Comparison of ENCODE assay signal across 8 mouse cellular contexts in the genomic region with DNA sequence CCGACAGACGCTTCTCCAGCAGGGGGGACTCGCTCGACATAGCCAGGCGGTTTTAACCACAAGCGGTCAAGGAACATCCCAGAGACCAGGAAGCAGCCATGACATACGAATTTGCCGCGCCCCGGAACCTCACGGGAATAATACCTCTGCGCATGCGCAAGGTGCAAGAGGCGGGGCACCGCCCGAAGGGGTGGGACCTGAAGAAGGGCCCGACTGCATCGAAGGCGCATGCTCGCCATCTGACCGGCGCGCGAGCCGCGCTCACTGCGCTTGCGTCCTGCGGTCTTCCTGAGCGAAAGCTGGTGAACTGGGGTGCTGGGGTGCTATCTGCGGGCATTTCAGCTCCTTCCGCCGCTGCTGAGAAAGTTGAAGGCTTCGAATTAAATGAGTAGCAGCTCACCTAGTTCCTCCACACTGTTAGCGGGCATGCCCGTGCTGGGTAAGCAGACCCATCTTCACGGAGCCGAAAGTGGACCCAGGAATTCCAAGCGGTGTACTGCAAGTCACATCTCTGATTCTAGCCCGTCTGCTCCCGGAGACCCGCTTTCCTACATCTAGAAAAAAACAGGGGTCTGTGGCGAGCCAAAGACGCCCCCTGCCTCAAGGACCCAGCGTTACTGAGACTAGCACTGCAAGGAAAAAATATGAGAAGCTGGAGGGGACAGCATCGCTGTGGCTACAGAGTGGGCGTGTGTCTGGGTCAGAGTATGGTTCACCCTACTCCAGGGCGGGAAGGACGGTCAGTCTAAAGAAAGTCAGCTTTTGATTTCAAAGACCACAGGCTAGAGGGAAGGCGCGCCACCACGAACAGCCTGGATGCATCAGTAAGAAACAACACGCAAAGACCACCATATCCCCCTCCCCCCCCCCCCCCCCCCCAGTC. TPM values are rescaled to one million over a fixed set of nuclear protein-coding genes. Genes with fewer than 3 reads are reported as not detected.
DNase-seq lines count a peak whose midpoint lies in the region; ATAC-seq lines count a peak whose summit lies in the region.

A gene (minus strand): TSS at position 172 of the 883 bp plus-strand sequence.

- peak within 1 kb of the TSS; percentile 74 for H3K27ac ChIP-seq in brown adipose tissue, adult 24 weeks (replicated peaks; ENCODE audit: low read depth, low read length)
- H3K27ac ChIP-seq in heart, embryonic 13.5 days (replicated peaks) = peak within 1 kb of the TSS; percentile 49
- H3K27ac ChIP-seq in liver, embryonic 12.5 days = peak within 1 kb of the TSS; percentile 84
- 0 out of 2 replicates have a peak within 1 kb of the TSS, but pooled peaks have one; percentile 13 for H3K27ac ChIP-seq in stomach, embryonic 15.5 days

- ATAC-seq in heart, embryonic 13.5 days (ENCODE audit: extremely low read depth, insufficient number of reproducible peaks, low FRiP score, low TSS enrichment) = peak; percentile 93
- ATAC-seq in liver, embryonic 12.5 days = peak; percentile 93
- ATAC-seq in stomach, embryonic 15.5 days (ENCODE audit: insufficient read depth, low FRiP score, low read depth) = peak; percentile 95

- H3K9me3 ChIP-seq in heart, embryonic 13.5 days = peaks cover 6% of the 10 kb centered on the region; the same call in 1 of the 2 replicates
- H3K9me3 ChIP-seq in liver, embryonic 12.5 days (replicated peaks) = no peaks in the 10 kb centered on the region; the same call in 1 of the 2 replicates
- H3K9me3 ChIP-seq in stomach, embryonic 15.5 days = no peaks in the 10 kb centered on the region

- WGBS in heart, embryonic 13.5 days = 1% methylated on average over 52 of the region's 53 CpGs
- 1% methylated on average over 53 of the region's 53 CpGs for WGBS in liver, embryonic 12.5 days (ENCODE audit: insufficient replicate concordance)
- 1% methylated on average over 53 of the region's 53 CpGs for WGBS in stomach, embryonic 15.5 days

- H3K4me1 ChIP-seq in brown adipose tissue, adult 24 weeks (ENCODE audit: control insufficient read depth, insufficient read depth, insufficient read length, low read length) = no peaks in the 10 kb centered on the region
- peaks cover 15% of the 10 kb centered on the region for H3K4me1 ChIP-seq in heart, embryonic 13.5 days
- H3K4me1 ChIP-seq in liver, embryonic 12.5 days = peaks cover 42% of the 10 kb centered on the region
- H3K4me1 ChIP-seq in stomach, embryonic 15.5 days = peaks cover 7% of the 10 kb centered on the region; the same call in 1 of the 2 replicates

- peak; percentile 97 for DNase-seq in CD4-positive, CD25-positive, alpha-beta regulatory T cell, adult 2 months (ENCODE audit: low read depth, low spot score)
- peak; percentile 39 for DNase-seq in fat pad, adult 2 months (ENCODE audit: extremely low read depth, low read depth, low spot score)
- DNase-seq in kidney, postnatal 10 days = peak; percentile 97
- peak; percentile 91 to 93 for DNase-seq in natural killer cell, adult 2 months (ENCODE audit: low spot score in 2 of 2)

- peak within 1 kb of the TSS; percentile 91 for H3K9ac ChIP-seq in heart, embryonic 13.5 days
- peak within 1 kb of the TSS; percentile 93 for H3K9ac ChIP-seq in liver, embryonic 12.5 days
- H3K9ac ChIP-seq in stomach, embryonic 15.5 days = peak within 1 kb of the TSS; percentile 63

- peak within 1 kb of the TSS; percentile 97 for H3K4me2 ChIP-seq in heart, embryonic 13.5 days
- H3K4me2 ChIP-seq in liver, embryonic 12.5 days = peak within 1 kb of the TSS; percentile 94
- H3K4me2 ChIP-seq in stomach, embryonic 15.5 days = peak within 1 kb of the TSS; percentile 91

- peaks cover 28% of the 10 kb centered on the region for H3K36me3 ChIP-seq in heart, embryonic 13.5 days
- H3K36me3 ChIP-seq in liver, embryonic 12.5 days = peaks cover 31% of the 10 kb centered on the region
- no peaks in the 10 kb centered on the region for H3K36me3 ChIP-seq in stomach, embryonic 15.5 days

- peak within 1 kb of the TSS; percentile 77 for H3K4me3 ChIP-seq in brown adipose tissue, adult 24 weeks (ENCODE audit: insufficient read depth, low read depth, low read length)
- H3K4me3 ChIP-seq in heart, embryonic 13.5 days = peak within 1 kb of the TSS; percentile 92
- H3K4me3 ChIP-seq in liver, embryonic 12.5 days = peak within 1 kb of the TSS; percentile 95
- H3K4me3 ChIP-seq in stomach, embryonic 15.5 days (replicated peaks) = peak within 1 kb of the TSS; percentile 58

- no peaks in the 10 kb centered on the region for H3K27me3 ChIP-seq in heart, embryonic 13.5 days (replicated peaks)
- H3K27me3 ChIP-seq in liver, embryonic 12.5 days (replicated peaks) = no peaks in the 10 kb centered on the region
- H3K27me3 ChIP-seq in stomach, embryonic 15.5 days (replicated peaks) = no peaks in the 10 kb centered on the region

RNA-seq across cellular contexts. Expression of the gene that starts here (rescaled TPM):
- 3.1 and 4.1 TPM in 2 replicates for polyA plus RNA-seq in brown adipose tissue, adult 24 weeks (2012; ENCODE audit: insufficient read depth, insufficient read length, missing spikeins)
- 36.2 and 36.7 TPM in 2 replicates for polyA plus RNA-seq in heart, embryonic 13.5 days (2015; fragmentation: Nextera tagmentation; extraction: Ambion mirVana)
- polyA plus RNA-seq in liver, embryonic 12.5 days (2016; fragmentation: Nextera tagmentation; extraction: Ambion mirVana) = 55.9 and 58.8 TPM in 2 replicates
- polyA plus RNA-seq in stomach, embryonic 15.5 days (2015; fragmentation: Nextera tagmentation; extraction: Ambion mirVana) = 56.6 and 57.5 TPM in 2 replicates

Comparison
In these comparisons a context has a peak if more than half of its experiments do, and no peak if none do; other contexts are left out.
1. Peak in every context shown above with its lines: DNase-seq, ATAC-seq, H3K4me3 ChIP-seq and H3K27ac ChIP-seq.
2. DNase-seq: peak in every context shown above with its lines; median percentile 97 in CD4-positive, CD25-positive, alpha-beta regulatory T cell, adult 2 months; 97 in kidney, postnatal 10 days; 92 in natural killer cell, adult 2 months; 39 in fat pad, adult 2 months.
3. H3K27ac ChIP-seq: peak in every context shown above with its lines; median percentile 84 in liver, embryonic 12.5 days; 74 in brown adipose tissue, adult 24 weeks; 49 in heart, embryonic 13.5 days; 13 in stomach, embryonic 15.5 days.